Mouse (Mus musculus) olfactory bulb, adult 2 months (tissue): ENCODE results near the gene Trpm3.

Experiments used
- CTCF ChIP-seq: fragments of 200-500 bp; IDR thresholded peaks from 2 replicates; pipeline ENCODE4 v1.5.1; 2012; ENCODE audit warnings: low read depth, mild to moderate bottlenecking, low read length, moderate library complexity; ENCODE audit not compliant: insufficient read depth
- POLR2A ChIP-seq: fragments of 200-500 bp; IDR thresholded peaks from 2 replicates; pipeline ENCODE4 v1.6.1; 2012; ENCODE audit warnings: mild to moderate bottlenecking, low read depth, low read length, moderate library complexity; ENCODE audit not compliant: insufficient read depth

- TF ChIP-seq POLR2A (no peak), CTCF (no peak)
Observed at GRCm38 (mm10) chr19:22842697-22843096, 703.9 kb downstream of the Trpm3 start.
